Mouse (Mus musculus) ovary, adult 18-20 months (tissue): ENCODE measurements around the gene Ssu2.

Experiments used
- DNase-seq: peaks from one replicate; pipeline ENCODE4 v3.0.0; 2022; ENCODE audit warnings: low spot score, mixed read lengths

Gene Ssu2

DNA sequence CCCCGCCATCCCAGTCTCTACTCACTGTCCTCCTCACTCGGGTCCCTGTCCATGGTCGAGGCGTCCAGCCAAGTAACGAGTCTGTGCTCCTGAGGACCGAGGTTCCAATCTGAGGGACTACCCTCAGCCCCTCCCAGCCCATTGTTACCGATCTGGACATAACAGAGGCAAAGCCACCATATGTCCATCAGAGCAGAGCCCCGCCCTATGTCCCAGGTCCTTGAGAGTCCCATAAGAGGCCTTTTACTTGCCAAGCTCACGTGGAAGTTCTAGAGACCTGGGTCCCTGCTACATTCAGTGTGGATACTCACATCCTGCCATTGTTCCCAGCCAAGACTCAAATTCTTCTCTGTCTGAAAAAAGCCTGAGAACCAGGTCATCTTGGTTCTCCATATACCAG, at the start of gene Ssu2:
TSS of gene Ssu2 (minus strand) at position 77 of the 400 bp plus-strand sequence.
- DNase-seq: no peak

GRCm38 (mm10) chr6:112426018-112426732, 38.4 kb upstream of the Ssu2 start:
- no peak for DNase-seq

GRCm38 (mm10) chr6:112423746-112424501, 36.1 kb upstream of the Ssu2 start:
- no peak for DNase-seq

GRCm38 (mm10) chr6:112420883-112421282, 33.1 kb upstream of the Ssu2 start:
- DNase-seq: no peak

DNA sequence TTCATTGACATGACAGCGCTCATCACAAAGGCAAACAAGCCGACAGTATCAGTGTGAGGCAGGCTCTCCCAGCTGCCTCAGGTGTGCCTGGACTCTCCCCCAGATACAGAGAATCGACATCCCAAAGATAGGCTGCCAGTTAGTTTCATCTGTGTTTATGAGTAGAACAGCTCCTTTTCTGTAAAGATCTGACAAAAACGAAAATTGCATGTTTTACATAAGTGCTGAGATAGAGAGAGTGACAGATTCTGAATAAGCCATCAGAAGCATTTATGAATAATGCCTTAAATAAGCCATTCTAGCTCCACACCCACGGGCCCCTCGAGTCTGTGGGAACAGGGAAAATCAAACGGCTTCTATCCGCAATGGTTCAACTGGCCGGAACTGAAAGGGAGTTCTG, 31.5 kb upstream of the Ssu2 start:
- DNase-seq: no peak

DNA sequence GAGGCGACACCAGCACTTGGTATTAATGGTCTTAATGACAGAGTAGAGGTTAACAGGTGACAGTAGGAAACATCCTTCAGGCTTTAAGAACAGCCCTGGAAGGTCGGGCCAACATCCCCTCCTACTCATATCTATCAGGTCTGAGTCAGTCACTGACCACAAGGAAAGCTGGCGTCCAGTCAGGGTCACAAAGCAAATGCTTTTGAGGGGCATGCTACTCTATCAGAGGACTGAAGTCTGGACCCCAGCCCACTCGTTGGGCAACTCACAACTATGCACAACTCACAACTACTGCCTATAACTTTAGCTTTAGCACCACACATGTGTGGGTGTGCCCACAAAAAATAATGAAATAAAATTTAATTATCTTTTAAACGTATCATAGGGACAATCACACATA, 16.3 kb upstream of the Ssu2 start:
- peak; percentile 24 for DNase-seq

DNA sequence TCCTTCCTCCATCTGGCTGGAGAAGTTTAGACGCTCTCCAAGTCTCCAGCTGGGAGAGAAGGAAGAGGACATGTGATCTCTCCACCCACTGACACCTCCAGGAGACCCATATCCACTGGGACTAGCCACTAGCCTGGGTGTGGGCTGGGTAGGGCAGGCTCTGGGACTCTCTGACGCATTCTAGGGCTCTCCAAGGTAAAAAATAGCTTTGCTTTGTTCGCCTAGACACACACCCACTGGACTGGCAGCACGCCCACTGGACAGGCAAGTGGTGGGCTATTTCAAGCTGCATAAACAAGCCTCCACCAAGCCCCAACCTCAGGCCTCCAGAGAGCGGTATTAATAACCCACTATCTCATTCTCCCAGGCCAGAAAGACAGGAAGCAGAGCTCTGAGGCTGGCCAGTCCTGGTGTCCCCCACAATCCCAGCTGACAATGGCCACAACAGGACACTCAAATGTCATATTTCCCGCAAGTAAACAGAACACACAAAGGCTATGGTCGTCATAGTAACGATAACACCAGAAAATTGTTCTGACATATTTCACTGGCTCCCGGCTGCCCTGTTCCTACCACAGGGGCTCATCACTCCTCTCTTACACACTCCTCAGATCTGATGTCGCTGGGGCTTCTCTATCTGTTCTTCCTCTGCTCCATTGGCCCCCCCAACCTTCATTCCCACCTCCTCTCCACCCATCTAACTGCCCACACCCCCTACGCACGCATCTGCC, 14.3 kb upstream of the Ssu2 start:
- DNase-seq: peak; percentile 14

DNA sequence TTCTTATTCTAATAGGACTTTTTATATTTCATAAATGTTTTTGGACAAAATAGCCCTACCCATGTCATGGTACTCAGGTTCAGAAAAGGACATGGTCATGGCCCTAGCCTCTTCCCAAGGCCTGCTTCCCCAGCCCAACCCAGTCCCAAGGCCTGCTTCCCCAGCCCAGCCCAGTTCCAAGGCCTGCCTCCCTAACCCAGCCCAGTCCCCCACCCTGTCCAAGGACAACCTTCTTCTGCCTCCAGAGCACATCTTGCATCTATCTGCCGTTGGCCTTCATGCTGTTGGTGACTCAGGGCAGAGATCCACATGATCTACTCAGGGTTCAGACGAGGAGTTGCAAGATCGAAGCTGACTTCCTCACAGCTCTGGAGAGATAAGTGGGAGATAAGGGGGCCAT, 9.5 kb upstream of the Ssu2 start:
- DNase-seq: peak; percentile 86

DNA sequence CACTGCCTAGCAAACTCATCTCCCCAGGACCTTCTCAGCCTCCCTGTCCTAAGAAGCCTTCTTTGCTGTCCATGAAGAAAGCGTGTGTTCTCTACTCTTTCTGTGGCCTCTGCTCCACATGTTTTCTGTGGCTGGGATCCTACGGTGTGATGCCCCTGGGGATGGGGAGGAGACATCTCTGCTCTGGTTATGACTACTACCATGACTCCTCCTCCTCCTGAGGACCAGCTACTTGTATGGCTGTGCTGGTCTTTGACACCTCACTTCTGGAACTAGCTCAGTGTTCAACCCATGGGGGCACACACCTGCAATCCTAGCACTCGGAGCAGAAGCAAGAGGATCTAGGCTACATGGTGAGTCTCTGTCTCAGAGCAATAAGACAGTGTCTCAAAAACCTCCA, 8.5 kb upstream of the Ssu2 start:
- no peak for DNase-seq

- DNase-seq: no peak
Measured at GRCm38 (mm10) chr6:112388385-112388784, 562 bp upstream of the Ssu2 start.

GRCm38 (mm10) chr6:112386260-112386659, 1.6 kb downstream of the Ssu2 start:
- no peak for DNase-seq

DNA sequence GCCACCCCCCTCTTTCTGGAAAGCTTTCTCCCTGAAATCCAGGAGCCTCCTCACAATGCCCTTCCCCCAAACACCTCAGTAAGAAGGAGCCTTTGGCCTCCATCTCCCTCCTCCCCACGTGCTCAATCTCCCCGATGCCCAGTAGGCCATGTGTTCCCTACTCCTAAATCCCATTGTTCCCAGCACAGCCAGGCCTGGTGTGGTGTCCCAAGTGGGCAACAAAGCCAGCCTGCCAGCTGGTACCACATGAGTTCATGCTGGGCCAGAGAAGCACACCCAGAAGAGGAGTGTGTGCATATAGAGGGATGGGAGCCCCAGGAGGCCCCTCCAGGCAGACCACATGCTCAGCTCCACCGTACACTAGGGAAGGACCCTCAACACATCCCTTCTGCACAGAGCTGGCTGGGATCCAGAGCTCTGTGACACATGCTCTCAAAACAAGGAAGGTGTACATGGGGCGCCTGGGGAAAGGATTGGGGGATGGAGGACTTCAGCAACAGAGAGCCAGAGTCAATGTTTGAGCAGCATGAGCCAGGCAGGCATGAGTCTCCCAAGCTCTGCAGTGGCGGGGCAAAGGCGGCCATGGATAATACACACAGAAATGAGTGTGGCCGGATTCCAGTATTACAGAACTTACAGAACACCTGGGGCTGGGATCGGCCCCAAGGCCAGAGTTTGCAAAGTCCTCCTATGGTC, 4.7 kb downstream of the Ssu2 start:
- no peak for DNase-seq

GRCm38 (mm10) chr6:112379054-112379453, 8.8 kb downstream of the Ssu2 start:
- no peak for DNase-seq

GRCm38 (mm10) chr6:112375661-112376392, 12.0 kb downstream of the Ssu2 start:
- DNase-seq: no peak

GRCm38 (mm10) chr6:112373886-112374585, 13.8 kb downstream of the Ssu2 start:
- no peak for DNase-seq

DNA sequence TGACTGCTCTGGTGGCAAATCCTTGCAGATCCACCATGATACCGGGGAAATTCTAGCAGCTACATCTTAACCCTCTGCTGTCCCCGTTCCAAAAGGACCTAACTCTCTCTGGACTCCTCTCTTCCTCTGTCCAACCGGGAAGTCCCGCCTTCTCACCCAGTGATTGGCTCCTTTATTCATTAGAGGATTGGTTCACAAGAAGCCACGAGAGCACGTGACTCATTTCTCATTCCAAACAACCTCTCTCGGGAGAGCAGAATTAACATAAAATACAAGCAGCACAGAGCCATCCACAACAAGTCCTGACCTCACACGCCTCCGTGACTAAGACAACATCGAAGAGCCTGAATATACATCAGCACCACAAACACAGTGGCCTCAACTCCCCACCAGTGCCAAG, 22.5 kb downstream of the Ssu2 start:
- no peak for DNase-seq

DNA sequence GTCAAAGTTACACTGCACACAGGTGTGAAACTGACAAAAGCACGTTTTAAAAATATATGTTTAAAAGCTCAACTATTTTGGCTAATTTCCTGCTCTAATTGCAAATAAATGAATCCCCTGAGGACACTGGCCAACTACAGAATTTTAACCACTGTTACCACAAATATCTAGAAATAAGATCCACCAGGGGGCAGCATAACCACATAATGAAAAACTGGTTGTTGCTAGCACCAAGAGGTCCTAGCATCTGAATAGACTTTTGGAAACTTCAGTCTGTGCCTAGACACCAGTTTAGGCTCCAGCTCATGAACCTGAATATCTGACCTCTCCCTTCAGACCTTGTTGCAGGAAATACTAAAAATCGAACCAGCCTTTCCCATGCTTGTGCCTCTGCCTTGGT, 23.2 kb downstream of the Ssu2 start:
- DNase-seq: no peak

- DNase-seq: peak; percentile 19
Measured at GRCm38 (mm10) chr6:112362349-112362958, 25.4 kb downstream of the Ssu2 start.

GRCm38 (mm10) chr6:112360676-112361075, 27.1 kb downstream of the Ssu2 start:
- DNase-seq: no peak

DNA sequence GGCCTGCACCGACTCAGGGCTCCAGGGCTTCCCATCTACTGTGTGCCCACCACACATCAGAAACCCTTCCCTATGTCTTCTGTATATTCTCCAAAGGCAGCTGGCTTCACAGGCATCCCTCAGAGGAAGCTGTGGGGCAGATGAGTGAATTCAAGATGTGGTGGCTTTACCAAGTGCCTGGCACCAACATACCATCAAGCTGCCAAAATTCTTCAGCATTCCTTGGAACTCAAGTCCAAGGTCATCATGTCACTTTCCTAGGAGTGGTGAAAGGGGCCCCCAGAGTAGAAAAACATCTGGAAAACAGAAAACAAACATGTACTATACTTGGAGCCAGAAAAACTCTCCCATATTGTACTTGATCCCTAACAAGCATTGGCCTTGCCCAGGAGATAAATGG, 28.5 kb downstream of the Ssu2 start:
- no peak for DNase-seq

DNA sequence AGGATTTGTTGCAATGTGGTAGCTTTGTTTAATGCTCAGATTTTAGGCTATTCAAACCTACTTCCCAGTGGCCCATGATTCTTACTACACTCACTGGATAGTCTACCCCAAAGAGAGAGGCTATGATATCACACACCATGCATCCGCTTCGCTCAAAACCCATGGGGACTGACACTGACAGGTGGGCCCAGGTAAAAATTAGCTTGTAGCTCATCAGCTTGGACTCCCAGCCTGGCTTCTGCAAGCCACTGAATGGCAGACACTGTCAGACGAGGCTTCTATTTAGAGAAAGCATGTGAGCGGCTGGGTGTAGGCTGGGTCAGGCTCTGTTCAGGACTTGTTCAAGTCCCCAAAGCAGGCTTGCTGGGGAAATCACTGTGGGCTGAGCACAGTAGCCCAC, 37.4 kb downstream of the Ssu2 start:
- DNase-seq: no peak
